In the genomic region with DNA sequence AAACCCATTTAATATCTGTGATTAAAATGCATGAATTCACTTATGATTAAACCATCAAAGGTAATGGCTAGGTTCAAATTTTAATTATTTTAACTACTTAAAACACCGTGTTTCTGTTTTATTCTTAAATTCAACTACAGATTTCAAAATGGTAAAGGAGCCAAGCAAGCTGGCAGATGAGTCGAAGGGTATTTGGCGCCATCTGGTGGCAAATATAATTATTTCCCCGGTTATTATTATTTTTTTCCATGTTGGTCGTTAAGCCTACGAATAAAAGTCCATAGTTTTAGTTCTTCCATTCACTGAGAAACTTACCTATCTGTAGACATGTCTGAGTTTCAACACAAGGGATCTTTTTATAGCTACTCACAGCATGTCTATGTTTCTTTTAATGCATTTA, we compare ENCODE assay signal across 10 mouse cellular contexts.
A peak's percentile ranks its signal among the peaks of the same experiment; 100 is the strongest.
DNase-seq lines count a peak whose midpoint lies in the region; ATAC-seq and TF ChIP-seq lines count a peak whose summit lies in the region.
"Had no signal": no experiment of that assay in that cellular context is flagged by ENCODE, and none has a peak within 500 bp of the region (broad histone marks: within the 10 kb centered on the region; RNA-seq: fewer than 3 reads in every experiment).

No protein-coding gene starts in this region.

- no peaks in the 10 kb centered on the region for H3K36me3 ChIP-seq in hindbrain, embryonic 14.5 days (replicated peaks; ENCODE audit: control insufficient read depth, insufficient read depth)
- H3K36me3 ChIP-seq in hindbrain, embryonic 10.5 days: no peaks in the 10 kb centered on the region
- H3K36me3 ChIP-seq: lung, embryonic 15.5 days had no signal

- no peak overlapping the region for H3K9ac ChIP-seq in hindbrain, embryonic 14.5 days
- H3K9ac ChIP-seq: lung, embryonic 15.5 days had no signal

- no peaks in the 10 kb centered on the region for H3K27me3 ChIP-seq in hindbrain, embryonic 14.5 days (ENCODE audit: control insufficient read depth, insufficient read depth, low read length)
- no peaks in the 10 kb centered on the region for H3K27me3 ChIP-seq in hindbrain, embryonic 10.5 days (ENCODE audit: insufficient read depth, poor library complexity, severe bottlenecking)
- H3K27me3 ChIP-seq: lung, embryonic 15.5 days had no signal

- no peak for TF ChIP-seq POLR2A in cortical plate, adult 2 months (IDR thresholded peaks at IDR 0.05; ENCODE audit: extremely low read depth, insufficient read depth, low read length)
- TF ChIP-seq POLR2A in lung, adult 2 months (IDR thresholded peaks at IDR 0.05; ENCODE audit: borderline replicate concordance, extremely low read depth, low read depth, low read length): no peak

- H3K4me3 ChIP-seq in hindbrain, embryonic 14.5 days (replicated peaks; ENCODE audit: low read length): no peak overlapping the region
- H3K4me3 ChIP-seq in hindbrain, embryonic 10.5 days: no peak overlapping the region
- no peak overlapping the region for H3K4me3 ChIP-seq in cortical plate, adult 2 months (ENCODE audit: insufficient read depth, low read length)
- no peak overlapping the region for H3K4me3 ChIP-seq in lung, adult 2 months (replicated peaks; ENCODE audit: extremely low read depth, low read depth, low read length)
- H3K4me3 ChIP-seq: lung, embryonic 15.5 days had no signal

- DNase-seq in hindbrain, embryonic 14.5 days (ENCODE audit: low spot score): peak; percentile 86
- no peak for DNase-seq in hindbrain, embryonic 10.5 days (ENCODE audit: low spot score)
- DNase-seq in thymus, postnatal 0 days (ENCODE audit: low spot score): peak; percentile 16
- DNase-seq in thymus, postnatal 10 days (ENCODE audit: low spot score in 2 of 2): no peak
- DNase-seq in gastrocnemius, postnatal 10 days: no peak
- no peak for DNase-seq in lung, adult 2 months

- no peaks in the 10 kb centered on the region for H3K4me1 ChIP-seq in hindbrain, embryonic 14.5 days (replicated peaks; ENCODE audit: control insufficient read depth, insufficient read depth, low read length)
- H3K4me1 ChIP-seq in hindbrain, embryonic 10.5 days (replicated peaks): no peaks in the 10 kb centered on the region
- no peaks in the 10 kb centered on the region for H3K4me1 ChIP-seq in cortical plate, adult 2 months (ENCODE audit: control insufficient read depth, insufficient read depth, low read length)
- H3K4me1 ChIP-seq in lung, adult 2 months (ENCODE audit: control insufficient read depth, insufficient read depth, low read length): no peaks in the 10 kb centered on the region
- H3K4me1 ChIP-seq: lung, embryonic 15.5 days had no signal

- WGBS in hindbrain, embryonic 14.5 days: 12% methylated on average over 6 of the region's 6 CpGs
- 18% methylated on average over 6 of the region's 6 CpGs for WGBS in hindbrain, embryonic 10.5 days
- WGBS in lung, adult 2 months: 12% methylated on average over 6 of the region's 6 CpGs

- peak; percentile 53 for TF ChIP-seq CTCF in cortical plate, adult 2 months (IDR thresholded peaks at IDR 0.05; ENCODE audit: extremely low read depth, insufficient read depth, low read length)
- TF ChIP-seq CTCF in lung, adult 2 months (IDR thresholded peaks at IDR 0.05; ENCODE audit: insufficient read depth, low read length): no peak

- ATAC-seq in hindbrain, embryonic 14.5 days (ENCODE audit: low FRiP score): no peak
- ATAC-seq in monocyte, adult 5-6 weeks (replicated peaks; ENCODE audit: insufficient number of reproducible peaks, low FRiP score, low TSS enrichment, poor library complexity, severe bottlenecking): no peak

- H3K27ac ChIP-seq in hindbrain, embryonic 14.5 days: no peak overlapping the region
- H3K27ac ChIP-seq in hindbrain, embryonic 10.5 days: no peak overlapping the region
- no peak overlapping the region for H3K27ac ChIP-seq in cortical plate, adult 2 months (ENCODE audit: insufficient read depth, low read length)
- H3K27ac ChIP-seq: lung, embryonic 15.5 days had no signal

- H3K4me2 ChIP-seq in hindbrain, embryonic 14.5 days (replicated peaks): no peak overlapping the region
- H3K4me2 ChIP-seq: heart, embryonic 11.5 days; lung, embryonic 15.5 days had no signal

- H3K9me3 ChIP-seq in hindbrain, embryonic 14.5 days (ENCODE audit: control insufficient read depth, low read length): no peaks in the 10 kb centered on the region
- H3K9me3 ChIP-seq in hindbrain, embryonic 10.5 days: no peaks in the 10 kb centered on the region
- H3K9me3 ChIP-seq: lung, embryonic 15.5 days had no signal

Comparison
In these comparisons a context has a peak if more than half of its experiments do, and no peak if none do; other contexts are left out.
1. DNase-seq: peak in hindbrain, embryonic 14.5 days (single experiment) and thymus, postnatal 0 days (single experiment); none in hindbrain, embryonic 10.5 days (single experiment), thymus, postnatal 10 days (0 of 2), gastrocnemius, postnatal 10 days (single experiment) and lung, adult 2 months (single experiment).